Comparison of ENCODE assay signal across 11 mouse cellular contexts in genomic region chr9:107480477-107481069, GRCm38 (mm10). TPM values are rescaled to one million over a fixed set of nuclear protein-coding genes. Genes with fewer than 3 reads are reported as not detected.
DNase-seq lines count a peak whose midpoint lies in the region; ATAC-seq lines count a peak whose summit lies in the region.
"Had no signal": no experiment of that assay in that cellular context is flagged by ENCODE, and none has a peak within 500 bp of the region (broad histone marks: within the 10 kb centered on the region; RNA-seq: fewer than 3 reads in every experiment).

No protein-coding gene starts in this region.

- 5% methylated on average over 9 of the region's 9 CpGs for WGBS in embryonic facial prominence, embryonic 10.5 days
- WGBS in hindbrain, embryonic 11.5 days, result 11% methylated on average over 9 of the region's 9 CpGs
- WGBS in midbrain, embryonic 12.5 days, result 6% methylated on average over 9 of the region's 9 CpGs
- 39% methylated on average over 9 of the region's 9 CpGs for WGBS in heart, embryonic 12.5 days

- no peaks in the 10 kb centered on the region for H3K9me3 ChIP-seq in embryonic facial prominence, embryonic 10.5 days
- H3K9me3 ChIP-seq in hindbrain, embryonic 11.5 days (ENCODE audit: control insufficient read depth, low read length), result no peaks in the 10 kb centered on the region
- no peaks in the 10 kb centered on the region for H3K9me3 ChIP-seq in midbrain, embryonic 12.5 days
- no peaks in the 10 kb centered on the region for H3K9me3 ChIP-seq in heart, embryonic 12.5 days (replicated peaks)
- H3K9me3 ChIP-seq: lung, embryonic 15.5 days had no signal

- peak; percentile 56 for DNase-seq in ES-CJ7 (ENCODE audit: low read depth, low spot score)
- peak; percentile 70 for DNase-seq in embryonic facial prominence, embryonic 10.5 days (ENCODE audit: low spot score)
- peak; percentile 54 for DNase-seq in hindbrain, embryonic 11.5 days (ENCODE audit: low spot score)
- no peak for DNase-seq in ovary, adult 18-20 months (ENCODE audit: low spot score)
- no peak for DNase-seq in heart, postnatal 36 days
- DNase-seq: heart, adult 2 months; kidney, adult 18-20 months had no signal

- peak overlapping the region; percentile 81 for H3K27ac ChIP-seq in embryonic facial prominence, embryonic 10.5 days (replicated peaks)
- H3K27ac ChIP-seq in hindbrain, embryonic 11.5 days (ENCODE audit: low read depth, low read length), result peak overlapping the region; percentile 67
- peak overlapping the region; percentile 76 for H3K27ac ChIP-seq in midbrain, embryonic 12.5 days (replicated peaks)
- no peak overlapping the region for H3K27ac ChIP-seq in heart, embryonic 12.5 days (ENCODE audit: poor library complexity, severe bottlenecking)
- H3K27ac ChIP-seq: heart, adult 2 months; lung, embryonic 15.5 days had no signal

- no peaks in the 10 kb centered on the region for H3K36me3 ChIP-seq in embryonic facial prominence, embryonic 10.5 days (replicated peaks)
- H3K36me3 ChIP-seq in hindbrain, embryonic 11.5 days (ENCODE audit: control insufficient read depth, insufficient read depth, low read length), result no peaks in the 10 kb centered on the region
- no peaks in the 10 kb centered on the region for H3K36me3 ChIP-seq in midbrain, embryonic 12.5 days
- H3K36me3 ChIP-seq in heart, embryonic 12.5 days, result no peaks in the 10 kb centered on the region
- H3K36me3 ChIP-seq: lung, embryonic 15.5 days had no signal

- ATAC-seq in hindbrain, embryonic 11.5 days (ENCODE audit: low FRiP score), result peak; percentile 56; the same call in 1 of the 2 replicates
- ATAC-seq in midbrain, embryonic 12.5 days (ENCODE audit: low FRiP score, low read depth), result peak; percentile 45
- no peak for ATAC-seq in granulocyte monocyte progenitor cell, adult 5-6 weeks (replicated peaks; ENCODE audit: poor library complexity, severe bottlenecking)
- no peak for ATAC-seq in heart, embryonic 12.5 days (ENCODE audit: insufficient number of reproducible peaks, low FRiP score)

- peaks cover 50% of the 10 kb centered on the region for H3K27me3 ChIP-seq in embryonic facial prominence, embryonic 10.5 days (replicated peaks; ENCODE audit: low read depth, poor library complexity, severe bottlenecking)
- no peaks in the 10 kb centered on the region for H3K27me3 ChIP-seq in hindbrain, embryonic 11.5 days (ENCODE audit: control insufficient read depth, insufficient read depth, low read length)
- 0 out of 2 replicates have a peak, but pooled peaks cover 12% of the 10 kb centered on the region for H3K27me3 ChIP-seq in midbrain, embryonic 12.5 days
- H3K27me3 ChIP-seq in heart, embryonic 12.5 days (replicated peaks), result peaks cover 18% of the 10 kb centered on the region; the same call in 1 of the 2 replicates

- H3K4me1 ChIP-seq in embryonic facial prominence, embryonic 10.5 days, result peaks cover 53% of the 10 kb centered on the region
- H3K4me1 ChIP-seq in hindbrain, embryonic 11.5 days (replicated peaks; ENCODE audit: control insufficient read depth, insufficient read depth, low read length), result peaks cover 14% of the 10 kb centered on the region; the same call in 1 of the 2 replicates
- H3K4me1 ChIP-seq in midbrain, embryonic 12.5 days, result peaks cover 53% of the 10 kb centered on the region
- peaks cover 20% of the 10 kb centered on the region for H3K4me1 ChIP-seq in heart, embryonic 12.5 days (replicated peaks)
- H3K4me1 ChIP-seq: lung, embryonic 15.5 days had no signal

- intact Hi-C loops in heart, postnatal 36 days (cut with DNase I), result no loop called here

- no peak overlapping the region for H3K9ac ChIP-seq in hindbrain, embryonic 11.5 days (ENCODE audit: low read depth, low read length)
- 0 out of 2 replicates have a peak overlapping the region, but pooled peaks have one; percentile 28 for H3K9ac ChIP-seq in midbrain, embryonic 12.5 days (replicated peaks)
- H3K9ac ChIP-seq in heart, embryonic 12.5 days, result no peak overlapping the region
- H3K9ac ChIP-seq: lung, embryonic 15.5 days had no signal

- no peak overlapping the region for H3K4me2 ChIP-seq in hindbrain, embryonic 11.5 days (replicated peaks; ENCODE audit: low read depth, low read length)
- H3K4me2 ChIP-seq in midbrain, embryonic 12.5 days (replicated peaks), result 0 out of 2 replicates have a peak overlapping the region, but pooled peaks have one; percentile 11
- H3K4me2 ChIP-seq in heart, embryonic 12.5 days, result no peak overlapping the region
- H3K4me2 ChIP-seq: lung, embryonic 15.5 days had no signal

- H3K4me3 ChIP-seq in embryonic facial prominence, embryonic 10.5 days, result peak overlapping the region; percentile 38
- no peak overlapping the region for H3K4me3 ChIP-seq in hindbrain, embryonic 11.5 days (ENCODE audit: low read depth, low read length)
- H3K4me3 ChIP-seq in midbrain, embryonic 12.5 days, result no peak overlapping the region
- H3K4me3 ChIP-seq in heart, embryonic 12.5 days, result no peak overlapping the region
- H3K4me3 ChIP-seq: heart, adult 2 months; lung, embryonic 15.5 days had no signal

RNA-seq across cellular contexts. Expression of gene Tmem115, which starts 53.2 kb away (rescaled TPM):
- 37.9 and 39.3 TPM in 2 replicates for polyA plus RNA-seq in embryonic facial prominence, embryonic 10.5 days (2016; fragmentation: Nextera tagmentation; extraction: Ambion mirVana)
- 38.8 and 46.5 TPM in 2 replicates for polyA plus RNA-seq in hindbrain, embryonic 11.5 days (2014; fragmentation: Nextera tagmentation; extraction: Ambion mirVana)
- polyA plus RNA-seq in midbrain, embryonic 12.5 days (2016; fragmentation: Nextera tagmentation; extraction: Ambion mirVana), result 43.6 TPM in 2 replicates
- total RNA-seq in granulocyte monocyte progenitor cell, adult 5-6 weeks (2014; fragmentation: Nextera tagmentation), result 12.2 and 13.7 TPM in 2 replicates
- 12.1 and 12.5 TPM in 2 replicates for total RNA-seq in granulocyte monocyte progenitor cell, adult 5-6 weeks (2017)
- total RNA-seq in heart, postnatal 36 days (2021), result 10 to 100 TPM; 22.7 to 26.8 TPM
- 37.5 and 41.2 TPM in 2 replicates for polyA plus RNA-seq in heart, embryonic 12.5 days (2016; fragmentation: Nextera tagmentation; extraction: Ambion mirVana)

Comparison
In these comparisons a context has a peak if more than half of its experiments do, and no peak if none do; other contexts are left out.
1. DNase-seq: peak in ES-CJ7 (single experiment), embryonic facial prominence, embryonic 10.5 days (single experiment) and hindbrain, embryonic 11.5 days (single experiment); none in ovary, adult 18-20 months (single experiment) and heart, postnatal 36 days (0 of 2).
2. ATAC-seq: peak in hindbrain, embryonic 11.5 days (single experiment) and midbrain, embryonic 12.5 days (single experiment); none in granulocyte monocyte progenitor cell, adult 5-6 weeks (single experiment) and heart, embryonic 12.5 days (single experiment).